Mouse (Mus musculus) lung, adult 2 months (tissue): ENCODE results near the gene Ccr10.

Experiments used
- CTCF ChIP-seq: fragments of 200-500 bp; IDR thresholded peaks from 2 replicates; pipeline ENCODE4 v1.5.1; 2011; ENCODE audit warnings: mild to moderate bottlenecking, low read length, control low read depth; ENCODE audit not compliant: insufficient read depth
- POLR2A ChIP-seq: fragments of 200-500 bp; IDR thresholded peaks from 2 replicates; pipeline ENCODE4 v1.6.1; 2011; ENCODE audit warnings: low read depth, mild to moderate bottlenecking, control low read depth, low read length, borderline replicate concordance; ENCODE audit errors: extremely low read depth

DNA sequence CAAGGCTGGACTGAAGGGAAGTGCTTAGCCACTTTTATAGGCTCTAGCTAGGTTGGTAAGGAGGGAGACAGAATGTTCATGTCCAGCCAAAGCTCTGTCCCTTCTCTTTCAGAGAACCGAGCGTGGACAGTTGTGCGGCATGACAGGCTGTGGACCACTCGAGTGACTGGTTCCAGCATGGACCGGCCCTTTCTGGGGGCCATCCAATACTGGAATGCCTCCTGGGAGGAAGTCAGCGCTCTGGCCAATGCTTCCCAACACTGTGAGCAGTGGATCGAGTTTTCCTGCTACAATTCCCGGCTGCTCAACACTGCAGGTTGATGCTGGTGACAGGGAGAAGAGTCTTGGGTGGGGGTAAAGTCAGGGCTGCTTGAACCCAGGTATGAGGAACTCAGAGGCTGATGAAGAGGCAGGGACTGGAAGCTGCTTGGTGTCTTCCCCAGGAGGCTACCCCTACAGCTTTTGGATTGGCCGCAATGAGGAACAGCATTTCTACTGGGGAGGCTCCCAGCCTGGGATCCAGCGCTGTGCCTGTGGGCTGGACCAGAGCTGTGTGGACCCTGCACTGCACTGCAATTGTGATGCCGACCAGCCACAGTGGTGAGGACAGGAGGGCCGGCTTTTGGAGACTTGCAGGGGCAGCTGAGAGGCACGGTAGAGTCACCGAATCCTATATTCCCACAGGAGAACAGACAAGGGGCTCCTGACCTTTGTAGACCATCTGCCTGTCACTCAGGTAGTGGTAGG lies 7.7 kb upstream of the Ccr10 start:
- no peak for TF ChIP-seq POLR2A
- no peak for TF ChIP-seq CTCF
